Mouse (Mus musculus): ENCODE measurements around the gene Zfp821. TPM values are rescaled to one million over a fixed set of nuclear protein-coding genes. Genes with fewer than 3 reads are reported as not detected.

Gene Zfp821
- polyA plus RNA-seq, 1 experiment from 2014 or later, result 12.2 TPM

- no peak for TF ChIP-seq CTCF (IDR thresholded peaks at IDR 0.05; ENCODE audit: low read depth)
- TF ChIP-seq EP300 (optimal IDR thresholded peaks at IDR 0.05), result no peak
- Histone ChIP-seq H3K36me3 (ENCODE audit: control insufficient read depth, insufficient read depth, low read length) (peaks cover 12% of the 10 kb centered on the region), H3K4me2 (replicated peaks; ENCODE audit: low read depth) (no peak overlapping the region), H3K9me3 (ENCODE audit: control insufficient read depth, low read length) (no peaks in the 10 kb centered on the region), H3K4me1 (replicated peaks; ENCODE audit: control insufficient read depth, insufficient read depth) (peaks cover 1% of the 10 kb centered on the region; the same call in 1 of the 2 replicates), H3K27ac (replicated peaks) (no peak overlapping the region), H3K9ac (ENCODE audit: low read length) (no peak overlapping the region), H3K27me3 (ENCODE audit: control insufficient read depth, insufficient read depth, low read length) (no peaks in the 10 kb centered on the region), H3K4me3 (ENCODE audit: low read depth, low read length) (no peak overlapping the region)
- WGBS, result 86% methylated on average over 3 of the region's 3 CpGs
- ATAC-seq (ENCODE audit: low FRiP score, low TSS enrichment) (no peak), DNase-seq (ENCODE audit: low spot score) (no peak)
Measured at GRCm38 (mm10) chr8:109731012-109731411, 25.7 kb downstream of the Zfp821 start.

GRCm38 (mm10) chr8:109734018-109734417 lies 28.7 kb downstream of the Zfp821 start:
- WGBS, result 76% methylated on average over 3 of the region's 3 CpGs

GRCm38 (mm10) chr8:109736819-109737218 lies 31.5 kb downstream of the Zfp821 start:
- DNase-seq (ENCODE audit: low spot score), result peak; percentile 22
- 4% methylated on average over 8 of the region's 8 CpGs for WGBS
- H3K36me3 ChIP-seq (ENCODE audit: control insufficient read depth, insufficient read depth, low read length), result peaks cover 10% of the 10 kb centered on the region
- H3K4me3 ChIP-seq (ENCODE audit: low read depth, low read length), result peak overlapping the region; percentile 85
- no peaks in the 10 kb centered on the region for H3K9me3 ChIP-seq (ENCODE audit: control insufficient read depth, low read length)
- peak overlapping the region; percentile 96 for H3K9ac ChIP-seq (ENCODE audit: low read length)
- H3K4me1 ChIP-seq (replicated peaks; ENCODE audit: control insufficient read depth, insufficient read depth), result peaks cover 6% of the 10 kb centered on the region; the same call in 1 of the 2 replicates
- H3K27me3 ChIP-seq (ENCODE audit: control insufficient read depth, insufficient read depth, low read length), result no peaks in the 10 kb centered on the region
- H3K4me2 ChIP-seq (replicated peaks; ENCODE audit: low read depth), result peak overlapping the region; percentile 91
- ATAC-seq (ENCODE audit: low FRiP score, low TSS enrichment), result 0 out of 2 replicates have a peak, but pooled peaks have one; percentile 7
- TF ChIP-seq CTCF (IDR thresholded peaks at IDR 0.05; ENCODE audit: low read depth) (no peak), EP300 (optimal IDR thresholded peaks at IDR 0.05) (no peak)
- H3K27ac ChIP-seq (replicated peaks), result peak overlapping the region; percentile 89

More at GRCm38 (mm10) chr8:109734018-109734417, 28.7 kb downstream of the Zfp821 start:
- Histone ChIP-seq H3K4me3 (ENCODE audit: low read depth, low read length) (no peak overlapping the region), H3K27ac (replicated peaks) (no peak overlapping the region), H3K27me3 (ENCODE audit: control insufficient read depth, insufficient read depth, low read length) (no peaks in the 10 kb centered on the region), H3K4me1 (replicated peaks; ENCODE audit: control insufficient read depth, insufficient read depth) (peaks cover 6% of the 10 kb centered on the region; the same call in 1 of the 2 replicates), H3K9ac (ENCODE audit: low read length) (no peak overlapping the region), H3K4me2 (replicated peaks; ENCODE audit: low read depth) (no peak overlapping the region), H3K9me3 (ENCODE audit: control insufficient read depth, low read length) (no peaks in the 10 kb centered on the region), H3K36me3 (ENCODE audit: control insufficient read depth, insufficient read depth, low read length) (peaks cover 12% of the 10 kb centered on the region)
- ATAC-seq (ENCODE audit: low FRiP score, low TSS enrichment) (no peak), DNase-seq (ENCODE audit: low spot score) (no peak)
- TF ChIP-seq EP300 (optimal IDR thresholded peaks at IDR 0.05) (no peak), CTCF (IDR thresholded peaks at IDR 0.05; ENCODE audit: low read depth) (no peak)

- no peak for TF ChIP-seq EP300 (optimal IDR thresholded peaks at IDR 0.05)
- peak; percentile 77 for TF ChIP-seq CTCF (IDR thresholded peaks at IDR 0.05; ENCODE audit: low read depth)
- Histone ChIP-seq H3K9ac (ENCODE audit: low read length) (peak within 1 kb of the TSS; percentile 96), H3K4me1 (replicated peaks; ENCODE audit: control insufficient read depth, insufficient read depth) (peaks cover 6% of the 10 kb centered on the region; the same call in 1 of the 2 replicates), H3K27me3 (ENCODE audit: control insufficient read depth, insufficient read depth, low read length) (no peaks in the 10 kb centered on the region), H3K27ac (replicated peaks) (peak within 1 kb of the TSS; percentile 89), H3K36me3 (ENCODE audit: control insufficient read depth, insufficient read depth, low read length) (peaks cover 4% of the 10 kb centered on the region), H3K4me2 (replicated peaks; ENCODE audit: low read depth) (peak within 1 kb of the TSS; percentile 91), H3K4me3 (ENCODE audit: low read depth, low read length) (peak within 1 kb of the TSS; percentile 85), H3K9me3 (ENCODE audit: control insufficient read depth, low read length) (no peaks in the 10 kb centered on the region)
- under 1% methylated on average over 53 of the region's 59 CpGs for WGBS
- peak; percentile 92 for DNase-seq (ENCODE audit: low spot score)
- ATAC-seq (ENCODE audit: low FRiP score, low TSS enrichment), result peak; percentile 92
Measured at GRCm38 (mm10) chr8:109737237-109738048, 32.1 kb downstream of the Zfp821 start, which contains the start of gene Atxn1l. Gene Atxn1l (minus strand): TSS chr8:109737739.

GRCm38 (mm10) chr8:109738049-109738380 lies 32.7 kb downstream of the Zfp821 start:
- no peak overlapping the region for H3K27ac ChIP-seq (replicated peaks)
- TF ChIP-seq CTCF (IDR thresholded peaks at IDR 0.05; ENCODE audit: low read depth) (no peak), EP300 (optimal IDR thresholded peaks at IDR 0.05) (no peak)
- no peaks in the 10 kb centered on the region; the same call in none of the 2 replicates for H3K36me3 ChIP-seq (ENCODE audit: control insufficient read depth, insufficient read depth, low read length)
- DNase-seq (ENCODE audit: low spot score) (no peak), ATAC-seq (ENCODE audit: low FRiP score, low TSS enrichment) (peak; percentile 6; the same call in 1 of the 2 replicates)
- H3K4me1 ChIP-seq (replicated peaks; ENCODE audit: control insufficient read depth, insufficient read depth), result peaks cover 6% of the 10 kb centered on the region; the same call in 1 of the 2 replicates
- H3K4me2 ChIP-seq (replicated peaks; ENCODE audit: low read depth), result peak overlapping the region; percentile 91
- no peaks in the 10 kb centered on the region for H3K27me3 ChIP-seq (ENCODE audit: control insufficient read depth, insufficient read depth, low read length)
- 67% methylated on average over 1 of the region's 1 CpGs for WGBS
- no peak overlapping the region for H3K9ac ChIP-seq (ENCODE audit: low read length)
- H3K4me3 ChIP-seq (ENCODE audit: low read depth, low read length), result peak overlapping the region; percentile 85
- no peaks in the 10 kb centered on the region for H3K9me3 ChIP-seq (ENCODE audit: control insufficient read depth, low read length)
